Mouse (Mus musculus) heart, postnatal 10 days (tissue): ENCODE measurements at regions not wholly inside any gene's neighbourhood (a gene's known extent, or its start where the extent isn't known, plus 50 kb on each side); places are given as distances from the start of the nearest gene placed in this dataset.

Source experiments
- DNase-seq, 2 experiments: peaks; one replicate each; pipeline ENCODE4 v3.0.0; 2021
- intact Hi-C: fragments of 180-260 bp; cut with DNase I; formaldehyde crosslinking; loops from one replicate; pipeline ENCODE4 v1.15.1; 2025

DNA sequence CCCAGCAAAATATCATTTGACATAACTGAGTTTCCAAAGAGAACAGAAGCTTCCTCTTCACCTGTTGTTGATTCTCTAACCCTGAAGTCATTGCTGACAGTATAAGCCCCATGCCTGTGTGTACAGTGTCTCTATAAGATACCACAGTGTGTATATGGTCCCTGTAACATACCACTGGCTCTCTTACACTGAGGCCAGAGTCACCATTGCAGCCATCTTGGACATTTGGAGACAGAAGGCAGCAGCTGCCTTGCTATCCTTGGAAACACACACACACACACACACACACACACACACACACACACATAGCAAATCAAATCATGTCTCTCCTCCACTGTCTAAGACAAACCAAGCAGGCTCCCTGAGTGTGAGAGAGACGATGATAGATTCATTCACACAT is 192.9 kb downstream of the Ackr3 start:
- DNase-seq, result no peak
- intact Hi-C loops, result no loop called here

DNA sequence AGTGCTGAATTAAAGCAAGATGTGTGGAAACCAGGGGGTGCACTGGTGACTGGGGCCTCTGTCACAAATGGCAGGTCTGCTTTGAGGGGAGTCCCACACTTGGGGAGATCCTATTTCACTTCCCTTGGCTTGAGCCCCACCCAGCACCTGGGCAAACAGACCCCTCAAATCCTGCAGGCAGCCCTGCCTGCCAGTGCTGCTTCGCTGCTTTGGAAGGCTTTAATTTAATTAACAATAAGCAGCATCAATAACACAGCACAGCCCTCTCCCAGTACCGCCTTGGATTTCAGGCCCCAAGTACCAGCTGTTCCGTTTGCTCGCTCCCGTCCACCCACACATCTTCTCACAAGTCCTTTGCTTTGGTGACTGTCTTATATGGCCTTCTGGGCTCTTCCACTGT is 193.6 kb downstream of the Ackr3 start:
- intact Hi-C loops, result no loop called here
- DNase-seq, result no peak

DNA sequence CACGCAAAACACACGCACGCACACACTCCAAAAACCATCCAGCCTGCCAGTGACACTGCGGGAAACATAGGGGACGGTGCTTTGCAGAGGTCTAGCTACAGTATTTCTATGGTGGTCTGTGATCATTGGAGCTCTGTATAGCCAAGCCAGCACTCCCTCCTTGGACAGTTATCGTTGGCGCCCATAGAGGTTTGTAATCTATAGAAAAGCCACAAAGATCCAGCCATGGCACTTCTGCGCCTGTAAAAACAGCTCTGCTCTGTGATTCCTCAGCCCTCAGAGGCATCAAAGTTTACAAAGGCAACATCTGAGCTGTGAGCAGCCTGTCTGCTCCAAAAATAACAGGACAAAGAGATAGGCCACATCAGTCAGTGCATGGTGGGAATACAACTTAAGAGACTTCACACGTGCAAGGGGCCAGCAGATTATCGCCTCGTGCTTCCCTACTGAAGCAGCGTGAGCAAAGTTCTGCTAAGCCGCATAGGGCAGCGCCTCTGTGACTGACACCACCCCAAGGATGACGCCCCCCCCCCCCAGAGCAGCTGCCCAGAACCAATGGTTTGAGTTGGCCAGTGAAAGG is 194.7 kb downstream of the Ackr3 start:
- no peak for DNase-seq
- intact Hi-C loops, result no loop called here

DNA sequence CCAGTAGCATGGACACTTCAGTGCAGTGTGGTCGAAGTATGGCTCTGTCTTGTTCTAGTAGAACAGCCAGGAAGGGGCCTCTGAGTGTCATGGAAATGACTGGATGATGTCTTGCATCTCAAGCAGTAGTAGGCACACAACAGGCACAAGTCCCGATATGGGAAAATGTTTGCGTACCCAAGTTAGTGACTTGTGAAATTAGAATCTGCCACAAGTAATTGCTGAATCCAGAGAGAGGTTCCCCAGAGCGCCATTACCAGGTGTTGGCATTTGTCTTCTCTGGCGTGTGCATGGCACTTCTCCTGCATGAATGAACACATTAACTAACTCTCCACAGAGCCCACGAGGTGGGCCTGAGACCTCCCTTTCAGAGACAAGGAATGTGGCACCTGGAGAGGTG is 199.3 kb downstream of the Ackr3 start:
- DNase-seq, result no peak
- intact Hi-C loops, result no loop called here

DNA sequence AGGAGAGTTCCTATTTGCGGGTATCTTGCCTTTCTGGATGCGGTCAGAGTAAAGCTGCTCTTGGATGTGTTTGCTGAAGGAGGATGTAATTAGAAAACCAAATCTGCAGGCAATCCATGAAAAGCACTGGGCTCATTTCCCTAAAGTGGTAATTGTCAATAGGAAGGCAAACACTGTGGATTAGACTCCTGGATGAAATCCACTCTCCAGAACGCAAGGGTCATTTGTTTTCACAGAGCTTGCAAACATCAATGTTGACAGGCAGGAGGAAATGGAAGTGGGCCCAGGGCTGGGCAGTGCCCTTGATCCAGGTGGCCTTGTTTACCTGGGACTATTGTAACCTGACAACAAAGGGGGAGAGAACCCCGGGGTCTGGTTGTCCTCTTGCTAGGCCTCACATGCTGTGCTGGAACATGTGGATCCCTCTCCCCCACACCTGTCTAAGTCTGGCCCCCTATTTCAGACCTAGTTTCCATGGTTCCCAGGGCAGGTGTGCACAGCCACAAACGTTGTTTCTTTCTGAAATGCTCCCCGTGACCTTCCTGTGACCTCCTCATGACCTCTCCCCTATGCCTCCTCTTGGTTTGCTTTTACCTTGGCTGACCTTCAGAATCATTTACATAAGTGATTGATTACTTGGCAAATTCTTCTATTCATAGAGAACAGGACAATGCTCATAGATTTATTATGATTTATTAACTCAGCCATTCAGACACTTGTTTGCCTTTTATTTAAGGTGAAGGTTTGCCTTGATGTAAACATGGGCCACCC is 197.9 kb upstream of the Cops8 start:
- intact Hi-C loops, result no loop called here
- DNase-seq, result no peak

DNA sequence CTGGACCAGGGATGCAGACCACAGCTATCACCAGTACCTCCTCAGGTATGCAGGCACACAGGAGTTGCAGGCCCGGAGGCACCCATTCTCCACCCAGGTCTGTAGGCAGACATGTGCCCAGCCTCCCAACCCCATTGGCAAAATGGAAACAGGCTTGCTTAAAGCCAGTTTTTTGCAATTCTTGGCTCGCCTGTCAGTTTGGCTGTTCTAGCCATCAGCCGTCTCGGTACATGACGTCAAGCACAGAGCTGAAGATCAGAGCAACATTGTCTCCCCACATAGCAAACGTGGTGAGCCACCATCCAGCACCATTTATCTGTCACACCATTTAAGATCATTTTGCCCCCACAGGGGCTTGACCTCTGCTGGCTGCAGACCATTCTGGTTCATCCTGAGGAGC is 196.1 kb upstream of the Cops8 start:
- intact Hi-C loops, result no loop called here
- DNase-seq, result no peak

DNA sequence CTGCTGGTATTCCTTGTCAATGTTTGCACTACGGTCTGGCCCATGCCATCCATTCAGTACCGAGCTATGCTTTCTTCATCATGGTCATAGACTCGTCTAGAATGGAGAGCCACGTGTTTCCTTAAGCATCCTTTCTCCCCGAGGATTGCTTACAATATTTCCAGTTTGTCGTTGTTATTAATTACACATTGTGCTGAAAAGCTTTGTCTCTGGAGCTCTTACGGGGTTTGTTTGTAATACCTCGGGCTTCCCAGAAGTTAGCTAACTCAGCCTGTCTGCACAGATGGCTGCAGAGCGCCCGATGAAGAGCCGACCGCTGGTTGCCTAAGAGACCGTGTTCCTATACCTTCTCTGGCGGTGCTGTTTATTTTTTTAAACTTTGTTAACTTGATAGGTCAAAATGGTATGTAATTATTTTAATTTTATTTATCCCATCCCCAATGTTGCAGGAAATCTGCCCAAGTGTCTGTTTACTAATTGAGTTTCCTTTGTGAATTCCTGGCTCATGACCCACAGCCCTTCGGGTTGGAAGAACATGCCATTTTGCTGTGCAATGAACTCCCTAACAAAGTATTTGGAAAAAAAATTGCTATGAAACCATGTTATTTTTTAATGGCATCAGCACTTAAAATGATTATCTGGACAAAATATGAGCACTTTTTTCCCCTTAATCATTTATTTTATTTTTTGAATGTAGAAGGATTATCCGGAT is 194.1 kb upstream of the Cops8 start:
- intact Hi-C loops, result no loop called here

DNA sequence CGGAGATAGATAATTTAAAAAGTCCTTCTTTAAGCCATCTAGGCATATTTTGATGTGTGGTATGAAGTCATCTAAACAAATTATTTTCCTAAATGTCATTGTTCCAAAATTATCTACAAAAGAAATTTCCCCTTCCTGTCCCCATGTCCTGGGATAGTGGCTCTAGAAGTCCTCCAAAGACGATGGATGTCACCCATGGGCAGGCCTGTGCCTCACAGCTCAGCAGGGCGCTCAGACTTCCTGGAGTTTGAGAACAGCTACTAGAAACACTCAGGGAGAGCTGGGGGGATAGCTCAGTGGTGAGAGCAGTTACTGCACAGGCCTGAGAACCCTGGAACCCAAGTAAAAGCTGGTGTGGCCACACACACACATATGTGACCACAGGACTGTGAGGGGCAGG is 193.5 kb upstream of the Cops8 start:
- intact Hi-C loops, result no loop called here
- DNase-seq, result no peak

More for the DNA sequence above, 194.1 kb upstream of the Cops8 start:
- DNase-seq, result no peak

DNA sequence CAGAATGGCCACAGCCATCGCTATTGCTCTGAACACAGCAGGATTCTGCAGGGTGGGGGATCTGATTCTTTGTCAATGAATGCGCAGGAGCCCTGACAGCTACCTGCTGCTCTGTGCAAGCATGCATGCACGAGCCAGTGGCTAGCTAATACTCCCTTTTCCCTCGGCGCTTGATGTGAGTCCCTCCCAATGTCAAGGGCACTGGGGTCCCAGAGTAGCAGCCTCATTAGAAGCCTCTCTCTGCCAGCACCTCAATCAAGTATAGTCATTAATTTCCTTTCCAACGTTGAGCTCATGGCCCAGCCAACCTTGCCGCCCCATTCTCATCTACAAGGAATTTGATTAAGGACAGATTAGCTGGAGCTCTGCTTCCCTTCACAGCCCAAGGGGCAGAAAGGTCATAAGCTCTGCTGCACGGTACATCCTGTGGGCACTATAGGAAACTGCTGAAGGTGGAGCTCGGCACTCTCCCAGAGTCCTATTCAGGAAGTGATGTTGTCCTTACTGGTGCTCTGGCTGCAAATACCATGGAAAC is 190.2 kb upstream of the Cops8 start:
- DNase-seq, result peak; percentile 26 to 28
- intact Hi-C loops, result no loop called here

DNA sequence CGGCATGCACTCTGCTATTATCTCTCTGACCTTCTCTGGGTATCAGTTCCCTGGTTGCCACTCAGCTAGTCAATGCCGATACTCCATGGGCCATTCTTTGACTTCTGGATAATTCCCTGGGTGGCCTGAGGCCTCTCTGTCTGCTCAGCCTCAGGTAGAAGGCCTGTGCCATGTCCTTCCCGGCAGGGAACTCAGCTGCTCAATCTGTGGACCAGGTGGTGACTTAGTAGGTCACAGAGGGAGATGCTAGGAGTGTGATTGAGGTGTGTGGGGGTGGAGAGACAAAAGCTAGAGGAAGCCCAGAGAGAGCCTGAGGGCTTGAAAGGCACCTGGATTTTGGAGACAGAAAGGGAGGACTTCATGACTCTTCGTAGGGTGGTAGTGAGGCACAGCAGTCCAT is 188.0 kb upstream of the Cops8 start:
- intact Hi-C loops, result no loop called here
- DNase-seq, result no peak

DNA sequence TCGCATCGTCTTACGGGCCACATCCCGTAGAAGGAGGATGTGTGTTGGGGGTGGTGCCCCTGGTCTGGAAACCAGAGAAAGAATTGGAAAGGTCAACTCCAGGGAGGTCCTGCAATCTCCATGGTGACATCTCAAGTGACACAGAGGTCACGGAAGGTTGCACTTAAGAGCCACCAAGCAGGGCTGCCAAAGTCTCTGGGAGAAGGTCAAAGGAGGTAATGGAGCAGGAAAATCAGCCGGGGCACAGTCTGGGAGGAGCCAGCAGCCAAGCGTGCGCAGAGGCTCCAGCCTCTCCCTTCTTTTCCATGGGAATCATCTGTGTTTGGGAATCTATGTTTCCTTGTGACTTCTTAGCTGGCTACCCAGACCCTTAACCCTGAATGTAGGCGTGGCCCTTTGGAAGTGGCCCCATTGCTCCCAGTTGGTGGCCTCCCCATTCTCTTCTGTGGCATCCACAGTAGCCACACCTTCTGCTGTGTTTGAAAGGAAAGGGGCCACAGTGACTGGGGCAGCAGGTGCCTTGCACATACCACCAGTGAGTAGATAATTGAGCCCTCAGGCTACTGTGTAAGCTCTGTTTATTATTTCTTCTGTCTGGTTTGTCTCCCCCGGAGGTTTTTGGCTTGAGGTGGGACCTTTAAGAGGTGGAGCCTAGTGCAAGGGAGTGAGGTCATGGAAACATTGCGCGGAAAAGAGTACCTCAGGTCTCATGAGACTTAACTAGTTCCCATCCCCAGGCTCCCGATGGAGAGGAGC is 178.5 kb upstream of the Cops8 start:
- peak; percentile 38 to 47 for DNase-seq

DNA sequence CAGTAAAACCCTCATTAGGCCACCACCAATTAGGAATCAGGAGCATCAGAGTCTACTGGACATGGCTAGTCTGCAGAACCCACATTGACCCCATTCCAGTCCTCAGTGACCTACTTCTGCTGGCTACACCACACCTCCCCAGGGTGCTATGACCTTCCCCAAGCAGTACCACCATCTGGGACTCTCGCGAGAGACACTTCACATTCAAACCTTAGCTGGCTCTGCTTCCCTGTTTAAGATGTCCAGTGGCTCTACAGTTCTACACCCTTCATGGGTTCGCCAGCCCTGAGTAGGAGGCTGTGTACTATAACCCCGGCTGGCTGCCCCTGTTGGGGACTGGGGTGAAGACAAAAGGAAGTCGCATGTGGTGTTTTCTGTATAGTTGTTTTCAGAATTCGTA is 174.4 kb upstream of the Cops8 start:
- intact Hi-C loops, result no loop called here
- no peak for DNase-seq

More for the DNA sequence above, 178.5 kb upstream of the Cops8 start:
- intact Hi-C loops, result no loop called here

DNA sequence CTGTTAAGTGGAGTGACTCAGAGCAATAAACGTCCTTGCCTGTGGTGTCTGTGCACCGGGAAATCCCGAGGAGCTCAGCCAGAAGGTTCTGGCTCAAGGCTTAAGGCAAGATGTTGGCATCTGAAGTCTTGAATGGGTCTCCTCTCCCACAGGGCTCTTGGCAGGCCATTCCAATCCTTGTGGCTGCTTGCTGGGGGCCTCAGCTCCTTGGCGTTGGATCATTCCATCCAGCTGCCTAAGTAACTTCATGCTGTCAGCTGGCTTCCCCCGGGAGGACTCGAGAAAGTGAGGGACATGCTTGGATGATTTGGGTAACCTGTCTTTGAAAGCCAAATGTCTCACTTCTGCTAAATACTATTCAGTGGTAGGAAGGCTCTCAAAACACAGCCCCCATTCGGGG is 174.0 kb upstream of the Cops8 start:
- DNase-seq, result no peak
- intact Hi-C loops, result no loop called here

DNA sequence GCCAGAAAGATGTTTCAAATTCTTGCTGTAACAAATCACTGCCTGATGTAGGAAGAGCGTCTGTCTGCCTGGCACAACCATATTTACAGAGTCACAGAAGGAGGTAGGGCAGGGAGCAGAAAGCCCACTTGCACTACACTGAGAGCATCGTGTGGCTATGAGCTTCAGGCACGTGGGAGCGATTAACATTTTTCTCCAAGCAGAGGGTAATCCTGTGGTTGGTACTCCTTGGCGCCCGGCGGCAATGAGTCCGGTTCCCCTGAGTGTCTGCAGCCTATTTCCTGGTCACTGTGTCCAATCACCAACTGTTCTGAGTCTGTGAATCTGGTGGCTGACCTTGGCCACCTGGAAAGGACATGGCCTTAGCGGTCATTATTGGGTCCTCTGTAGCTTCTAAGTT is 172.3 kb upstream of the Cops8 start:
- intact Hi-C loops, result no loop called here

DNA sequence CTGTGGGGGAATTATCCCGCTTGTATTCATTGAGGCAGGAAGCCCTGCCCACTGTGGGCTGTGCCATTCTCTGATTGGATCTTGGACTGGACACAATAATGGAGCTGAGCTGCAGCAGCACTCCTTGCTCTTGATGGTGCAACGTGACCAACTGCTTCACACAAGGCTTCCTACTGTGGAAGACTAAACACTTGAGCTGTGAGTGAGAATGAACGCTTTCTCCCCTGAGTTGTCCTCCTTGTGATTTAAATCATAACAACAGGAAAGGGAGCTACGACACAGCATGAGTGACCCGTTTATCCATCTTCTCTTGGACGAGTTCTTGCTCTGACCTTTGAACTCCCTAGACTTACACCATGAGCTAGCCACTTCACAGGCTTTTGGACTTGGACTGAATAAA is 171.0 kb upstream of the Cops8 start:
- intact Hi-C loops, result no loop called here
- DNase-seq, result no peak

More for the DNA sequence above, 172.3 kb upstream of the Cops8 start:
- no peak for DNase-seq

DNA sequence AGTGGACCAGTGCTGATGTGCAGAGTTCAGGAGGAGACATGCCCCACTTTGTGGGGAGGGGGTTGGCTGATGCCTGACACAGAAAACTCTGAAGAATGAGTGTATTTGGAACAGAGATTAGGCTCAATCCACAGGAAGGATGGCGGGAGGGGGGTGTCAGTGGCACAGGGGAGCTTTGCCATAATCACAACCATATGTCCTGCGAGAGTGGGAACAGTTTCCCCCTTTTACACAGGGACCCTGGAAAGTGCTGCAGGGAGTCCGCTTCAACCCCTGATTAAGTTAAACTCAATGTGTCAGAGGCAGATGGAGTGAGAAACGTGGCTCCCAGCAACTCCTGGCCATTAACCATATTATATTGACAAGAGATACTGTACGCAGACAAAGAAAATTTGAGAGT is 168.9 kb upstream of the Cops8 start:
- intact Hi-C loops, result no loop called here
- DNase-seq, result no peak

DNA sequence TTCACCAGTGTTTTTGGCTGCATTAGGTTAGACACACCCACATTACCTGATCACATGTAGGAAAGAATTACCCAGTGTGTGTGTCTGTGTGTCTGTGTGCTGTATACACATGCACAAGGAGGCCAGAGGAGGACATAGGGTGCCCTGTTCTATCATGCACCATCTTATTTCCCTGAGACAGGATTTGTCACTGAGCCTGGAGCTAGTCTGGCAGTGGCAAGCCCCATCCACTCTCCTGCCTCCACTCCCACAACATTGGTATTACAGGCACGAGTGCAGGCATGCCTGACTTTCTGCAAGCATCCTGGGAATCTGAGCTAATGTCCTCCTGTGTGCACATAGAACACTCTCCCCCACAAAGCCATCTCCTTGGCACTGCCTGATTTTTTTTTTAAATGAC is 162.1 kb upstream of the Cops8 start:
- intact Hi-C loops, result no loop called here
- no peak for DNase-seq

DNA sequence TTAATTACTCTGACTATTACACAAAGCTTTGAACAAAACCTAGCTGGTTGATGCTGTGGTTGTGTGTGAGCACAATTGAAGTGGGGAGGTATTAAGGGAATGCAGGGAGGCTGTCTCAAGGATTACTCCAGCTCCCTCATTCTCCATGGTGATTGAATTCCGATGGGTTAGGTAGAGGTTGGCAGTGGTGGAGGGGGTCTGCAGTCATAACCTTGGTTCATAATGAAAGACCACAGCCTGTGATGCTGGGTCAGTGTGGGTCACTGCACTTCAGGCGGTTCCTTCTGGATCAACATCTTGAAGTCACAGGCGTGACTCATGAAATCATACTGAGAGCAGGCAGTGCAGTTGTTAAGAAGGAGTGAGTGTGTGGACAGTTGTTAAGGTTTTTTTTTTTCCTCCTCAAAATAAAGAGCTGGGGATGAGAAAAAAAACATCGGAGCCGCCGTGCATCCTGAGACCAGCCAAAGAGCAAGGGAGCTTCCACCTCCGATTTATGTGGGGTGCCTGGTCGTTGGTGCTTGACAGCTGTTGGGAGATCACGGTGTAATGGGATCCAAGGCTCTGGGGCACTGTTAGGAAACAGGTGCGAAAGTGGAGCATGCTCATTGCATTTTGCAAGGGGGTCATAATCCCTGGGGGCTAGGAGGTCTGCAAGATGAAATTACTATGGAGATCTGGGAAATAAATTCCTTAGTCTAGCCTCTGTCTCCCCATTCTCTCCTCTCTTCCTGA is 161.5 kb upstream of the Cops8 start:
- no peak for DNase-seq
- intact Hi-C loops, result no loop called here

DNA sequence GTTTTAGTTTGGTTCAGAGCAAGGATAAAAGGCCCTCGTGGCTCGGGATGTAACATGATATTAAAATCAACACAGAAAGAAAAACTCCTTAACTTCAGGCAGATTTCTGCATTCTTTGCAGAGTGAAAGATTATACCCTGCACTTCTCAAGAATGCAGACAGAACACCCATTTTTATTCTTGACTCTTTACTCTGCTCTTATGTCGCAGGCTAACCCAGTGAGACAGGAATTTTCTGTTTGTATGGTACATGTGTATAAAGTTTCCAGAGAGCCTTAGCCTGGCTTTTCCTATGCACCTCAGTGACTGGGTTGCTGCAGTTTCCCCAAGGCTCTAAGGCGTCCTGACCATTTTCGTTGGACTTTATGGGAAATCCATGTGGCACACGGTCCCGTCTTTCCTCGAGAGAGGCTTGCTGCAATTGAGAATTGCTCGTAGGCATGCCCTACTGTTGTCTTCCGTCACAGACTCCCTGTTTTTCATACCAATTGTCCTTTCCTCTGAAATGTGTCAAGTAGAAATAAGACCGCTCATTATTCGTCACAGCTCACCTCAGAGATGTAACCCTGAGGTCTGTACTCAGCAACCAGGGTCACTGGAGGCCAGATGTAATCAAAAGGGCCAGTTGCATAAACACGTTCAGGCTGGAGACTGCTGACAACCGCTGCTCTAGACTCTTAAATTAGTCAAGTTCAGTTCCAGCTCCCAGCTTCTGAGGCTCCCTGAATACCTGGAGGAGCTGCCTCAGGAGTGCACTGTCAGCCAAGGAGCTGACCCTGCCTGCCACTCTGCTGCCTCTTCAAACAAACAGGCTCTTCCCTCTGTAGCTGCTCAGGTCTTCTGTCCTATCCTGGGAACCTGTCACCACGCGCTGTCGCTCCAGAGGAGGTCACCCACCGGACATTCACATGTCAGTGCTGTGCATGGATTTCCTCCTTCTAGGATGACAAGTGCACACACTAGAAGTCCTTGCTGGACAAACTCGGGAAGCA is 160.2 kb upstream of the Cops8 start:
- intact Hi-C loops, result no loop called here
- no peak for DNase-seq
